Mouse (Mus musculus): ENCODE results near the gene Agap1.
A peak's percentile ranks its signal among the peaks of the same experiment; 100 is the strongest.

DNA sequence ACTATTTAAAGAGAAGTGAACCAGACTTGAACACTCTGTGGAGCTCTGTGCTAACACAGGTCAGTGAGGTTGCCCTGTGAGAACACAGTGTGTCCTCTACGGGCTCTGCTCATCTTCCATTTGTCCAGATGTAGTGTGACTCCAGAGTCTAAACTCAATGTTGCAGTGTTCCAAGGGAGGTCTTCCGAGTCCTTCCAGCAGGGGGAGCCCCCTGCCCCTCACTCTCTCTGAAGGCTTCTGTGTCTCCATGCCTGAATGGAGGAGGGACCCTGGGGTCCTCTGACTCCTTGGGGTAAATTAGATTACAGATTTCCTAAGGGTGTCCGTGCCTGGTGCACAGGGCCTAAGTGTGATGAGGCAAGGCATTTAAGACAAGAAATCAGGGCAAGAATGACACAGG lies 302.9 kb downstream of the Agap1 start:
- peak; percentile 62 for TF ChIP-seq CTCF (IDR thresholded peaks at IDR 0.05; ENCODE audit: low read depth)
- no peak for TF ChIP-seq EP300 (optimal IDR thresholded peaks at IDR 0.05)

All from stomach, postnatal 0 days (tissue).